Mouse (Mus musculus) ovary, adult 18-20 months (tissue): ENCODE data around the gene Parvb.
A peak's percentile ranks its signal among the peaks of the same experiment; 100 is the strongest.

Source experiments
- DNase-seq: peaks from one replicate; pipeline ENCODE4 v3.0.0; 2022; ENCODE audit warnings: low spot score, mixed read lengths

Parvb gene

GRCm38 (mm10) chr15:84217969-84218782 is 13.7 kb upstream of the Parvb start:
- no peak for DNase-seq

- no peak for DNase-seq
Observed at GRCm38 (mm10) chr15:84218783-84219271, 13.0 kb upstream of the Parvb start.

- no peak for DNase-seq
Observed at GRCm38 (mm10) chr15:84221539-84221938, 10.3 kb upstream of the Parvb start.

GRCm38 (mm10) chr15:84223423-84223822 is 8.4 kb upstream of the Parvb start:
- DNase-seq, result no peak

- DNase-seq, result no peak
Observed at GRCm38 (mm10) chr15:84224779-84225178, 7.1 kb upstream of the Parvb start.

- no peak for DNase-seq
Observed at GRCm38 (mm10) chr15:84226918-84227317, 4.9 kb upstream of the Parvb start.

- DNase-seq, result no peak
Observed at GRCm38 (mm10) chr15:84230661-84231060, 1.2 kb upstream of the Parvb start.

- DNase-seq, result peak; percentile 45
Observed at GRCm38 (mm10) chr15:84231113-84231712, 630 bp upstream of the Parvb start.

GRCm38 (mm10) chr15:84232609-84233008 is 766 bp downstream of the Parvb start:
- no peak for DNase-seq

- DNase-seq, result no peak
Observed at GRCm38 (mm10) chr15:84234794-84235581, 3.1 kb downstream of the Parvb start.

GRCm38 (mm10) chr15:84235646-84236045 is 3.8 kb downstream of the Parvb start:
- DNase-seq, result no peak

GRCm38 (mm10) chr15:84238552-84238951 is 6.7 kb downstream of the Parvb start:
- DNase-seq, result no peak

GRCm38 (mm10) chr15:84238991-84239401 is 7.2 kb downstream of the Parvb start:
- no peak for DNase-seq

GRCm38 (mm10) chr15:84241520-84241919 is 9.7 kb downstream of the Parvb start:
- DNase-seq, result no peak

GRCm38 (mm10) chr15:84245104-84245503 is 13.3 kb downstream of the Parvb start:
- no peak for DNase-seq

GRCm38 (mm10) chr15:84246195-84246594 is 14.4 kb downstream of the Parvb start:
- DNase-seq, result no peak

GRCm38 (mm10) chr15:84247309-84247708 is 15.5 kb downstream of the Parvb start:
- no peak for DNase-seq

GRCm38 (mm10) chr15:84251227-84251626 is 19.4 kb downstream of the Parvb start:
- DNase-seq, result peak; percentile 26

- DNase-seq, result no peak
Observed at GRCm38 (mm10) chr15:84252645-84253044, 20.8 kb downstream of the Parvb start.

- DNase-seq, result no peak
Observed at GRCm38 (mm10) chr15:84253757-84254156, 21.9 kb downstream of the Parvb start.

GRCm38 (mm10) chr15:84254387-84254786 is 22.5 kb downstream of the Parvb start:
- no peak for DNase-seq

GRCm38 (mm10) chr15:84256254-84256850 is 24.5 kb downstream of the Parvb start:
- DNase-seq, result no peak
